Mouse (Mus musculus) kidney, postnatal 0 days (tissue): ENCODE measurements around the gene Gpx8. TPM values are rescaled to one million over a fixed set of nuclear protein-coding genes. Genes with fewer than 3 reads are reported as not detected.
A peak's percentile ranks its signal among the peaks of the same experiment; 100 is the strongest.

Experiments
- ATAC-seq: fragments of 200-750 bp; cut with Nextera tagmentation; replicated peaks from 2 replicates; pipeline ENCODE4 v1.8.0; 2017; ENCODE audit warnings: low read depth, moderate number of reproducible peaks, moderate TSS enrichment, moderate library complexity; ENCODE audit not compliant: low FRiP score
- DNase-seq: peaks from one replicate; pipeline ENCODE4 v3.0.0-alpha.2; 2016; ENCODE audit warnings: low spot score
- H3K27ac ChIP-seq: fragments of 300-500 bp; sonication (generic); 2 replicates; pipeline ENCODE4 v1.5.1; 2014; ENCODE audit warnings: mild to moderate bottlenecking
- H3K27me3 ChIP-seq: fragments of 300-500 bp; sonication (generic); 2 replicates; pipeline ENCODE4 v1.6.1; 2014; ENCODE audit warnings: low read length, mixed read lengths; ENCODE audit not compliant: insufficient read depth
- H3K36me3 ChIP-seq: fragments of 300-500 bp; sonication (generic); 2 replicates; pipeline ENCODE4 v1.6.1; 2014; ENCODE audit warnings: low read length, mixed read lengths; ENCODE audit not compliant: insufficient read depth
- H3K4me1 ChIP-seq: fragments of 300-500 bp; sonication (generic); replicated peaks from 2 replicates; pipeline ENCODE4 v1.6.1; 2014; ENCODE audit warnings: antibody characterized with exemption, low read length, mixed read lengths; ENCODE audit not compliant: insufficient read depth
- H3K4me2 ChIP-seq: fragments of 300-500 bp; sonication (generic); 2 replicates; pipeline ENCODE4 v1.6.1; 2014; ENCODE audit warnings: mild to moderate bottlenecking, low read length, moderate library complexity, mixed read lengths
- H3K4me3 ChIP-seq: fragments of 300-500 bp; sonication (generic); replicated peaks from 2 replicates; pipeline ENCODE4 v1.5.1; 2014; ENCODE audit warnings: low read depth, low read length
- H3K9ac ChIP-seq: fragments of 300-500 bp; sonication (generic); 2 replicates; pipeline ENCODE4 v1.6.1; 2014; ENCODE audit warnings: low read depth, low read length
- H3K9me3 ChIP-seq: fragments of 300-500 bp; sonication (generic); replicated peaks from 2 replicates; pipeline ENCODE4 v1.6.1; 2016; ENCODE audit warnings: low read length, inconsistent platforms, mixed read lengths
- CTCF ChIP-seq: IDR thresholded peaks from 2 replicates; pipeline ENCODE4 v1.5.1; 2016; ENCODE audit warnings: antibody characterized with exemption, low read depth, mild to moderate bottlenecking, moderate library complexity
- WGBS: fragments of 180-500 bp; shearing (Covaris S2); extraction: QIAGEN DNeasy Blood & Tissue Kit; methylation state at CpG from one replicate; pipeline ENCODE4 v1.1.7; 2014; 5-methylcytosine and 5-hydroxymethylcytosine counted together
- polyA plus RNA-seq: library from polyadenylated mRNA; unstranded; fragments of >200 nt; fragmentation: Nextera tagmentation; extraction: Ambion mirVana; gene quantifications from 2 replicates; pipeline ENCODE4 v1.2.1, GENCODE M21; 2015

Gpx8 gene
- 153 and 165 TPM in 2 replicates for polyA plus RNA-seq

DNA sequence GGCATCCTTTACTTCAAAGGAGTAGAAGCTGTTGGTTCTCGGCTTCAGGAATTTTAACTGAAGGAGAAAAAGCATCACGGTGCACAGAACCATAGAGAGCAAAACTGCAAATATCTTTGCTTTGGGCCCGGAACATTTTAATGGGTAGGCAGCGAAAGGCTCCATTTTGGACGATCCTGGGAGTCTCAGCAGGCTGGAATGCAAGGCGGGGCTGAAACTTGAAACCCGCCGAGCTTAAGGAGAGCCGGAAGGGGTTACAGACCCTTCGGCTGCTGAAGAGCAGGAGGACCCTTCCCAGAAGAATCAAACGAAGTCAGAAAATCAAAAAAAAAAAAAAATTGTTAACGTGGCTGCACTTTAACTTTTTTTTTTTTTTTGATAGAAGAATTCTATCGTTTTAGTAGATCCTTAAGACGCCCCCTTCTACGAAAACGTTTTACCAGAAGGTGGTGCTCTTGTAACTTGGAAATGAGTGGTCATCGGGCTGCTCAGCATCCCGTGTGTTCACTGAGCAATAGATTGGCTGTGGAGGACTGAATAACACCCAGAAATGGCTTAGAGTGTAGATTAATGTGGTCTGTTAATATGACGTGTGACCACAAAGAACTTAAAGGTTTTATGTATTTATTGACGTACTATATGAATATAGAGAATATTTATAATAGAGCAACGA, at the start of gene Gpx8:
TSS of gene Gpx8 (minus strand) at position 200 of the 673 bp plus-strand sequence.
- ATAC-seq (peak; percentile 87), DNase-seq (peak; percentile 93)

GRCm38 (mm10) chr13:113094618-113095017, 48.4 kb upstream of the Gpx8 start:
- no peak for TF ChIP-seq CTCF
- ATAC-seq = no peak
- H3K36me3 ChIP-seq = no peaks in the 10 kb centered on the region
- 54% methylated on average over 1 of the region's 1 CpGs for WGBS
- no peak overlapping the region for H3K9ac ChIP-seq
- H3K4me2 ChIP-seq = no peak overlapping the region
- H3K4me1 ChIP-seq = no peaks in the 10 kb centered on the region
- H3K27ac ChIP-seq = no peak overlapping the region
- no peak overlapping the region for H3K4me3 ChIP-seq
- no peaks in the 10 kb centered on the region for H3K27me3 ChIP-seq
- no peaks in the 10 kb centered on the region for H3K9me3 ChIP-seq
- DNase-seq = no peak

More for the DNA sequence above, at the start of gene Gpx8:
- Histone ChIP-seq H3K9me3 (no peaks in the 10 kb centered on the region), H3K4me2 (peak within 1 kb of the TSS; percentile 61), H3K27ac (peak within 1 kb of the TSS; percentile 83), H3K4me3 (peak within 1 kb of the TSS; percentile 58), H3K9ac (peak within 1 kb of the TSS; percentile 67), H3K4me1 (peaks cover 2% of the 10 kb centered on the region; the same call in 1 of the 2 replicates), H3K27me3 (no peaks in the 10 kb centered on the region), H3K36me3 (peaks cover 7% of the 10 kb centered on the region)
- peak; percentile 71 for TF ChIP-seq CTCF
- 5% methylated on average over 21 of the region's 21 CpGs for WGBS

DNA sequence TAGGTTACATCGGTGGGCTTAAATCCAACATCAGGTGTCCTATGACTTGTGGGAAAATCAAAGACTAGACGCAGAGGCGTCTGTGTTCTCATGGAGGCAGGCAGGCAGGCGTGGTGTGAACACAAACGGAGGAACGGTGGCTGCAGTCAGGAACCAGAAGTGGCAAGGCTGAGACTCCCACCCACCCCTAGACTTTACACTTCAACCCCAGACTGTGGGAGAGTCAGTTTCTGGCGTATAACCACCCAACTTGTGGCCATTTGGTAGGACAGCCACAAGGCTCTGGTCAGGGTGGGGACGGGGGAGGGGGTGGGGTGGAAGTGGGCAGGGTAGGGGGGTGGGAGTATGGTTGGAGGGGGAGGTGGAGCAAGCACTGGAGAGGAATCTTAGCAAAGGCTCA, 44.3 kb upstream of the Gpx8 start:
- DNase-seq (no peak), ATAC-seq (no peak)
- no peak overlapping the region for H3K27ac ChIP-seq
- H3K36me3 ChIP-seq = no peaks in the 10 kb centered on the region
- no peaks in the 10 kb centered on the region for H3K9me3 ChIP-seq
- no peak overlapping the region for H3K4me3 ChIP-seq
- no peak for TF ChIP-seq CTCF
- no peaks in the 10 kb centered on the region for H3K4me1 ChIP-seq
- H3K27me3 ChIP-seq = no peaks in the 10 kb centered on the region
- no peak overlapping the region for H3K4me2 ChIP-seq
- WGBS = 27% methylated on average over 8 of the region's 8 CpGs
- H3K9ac ChIP-seq = no peak overlapping the region

DNA sequence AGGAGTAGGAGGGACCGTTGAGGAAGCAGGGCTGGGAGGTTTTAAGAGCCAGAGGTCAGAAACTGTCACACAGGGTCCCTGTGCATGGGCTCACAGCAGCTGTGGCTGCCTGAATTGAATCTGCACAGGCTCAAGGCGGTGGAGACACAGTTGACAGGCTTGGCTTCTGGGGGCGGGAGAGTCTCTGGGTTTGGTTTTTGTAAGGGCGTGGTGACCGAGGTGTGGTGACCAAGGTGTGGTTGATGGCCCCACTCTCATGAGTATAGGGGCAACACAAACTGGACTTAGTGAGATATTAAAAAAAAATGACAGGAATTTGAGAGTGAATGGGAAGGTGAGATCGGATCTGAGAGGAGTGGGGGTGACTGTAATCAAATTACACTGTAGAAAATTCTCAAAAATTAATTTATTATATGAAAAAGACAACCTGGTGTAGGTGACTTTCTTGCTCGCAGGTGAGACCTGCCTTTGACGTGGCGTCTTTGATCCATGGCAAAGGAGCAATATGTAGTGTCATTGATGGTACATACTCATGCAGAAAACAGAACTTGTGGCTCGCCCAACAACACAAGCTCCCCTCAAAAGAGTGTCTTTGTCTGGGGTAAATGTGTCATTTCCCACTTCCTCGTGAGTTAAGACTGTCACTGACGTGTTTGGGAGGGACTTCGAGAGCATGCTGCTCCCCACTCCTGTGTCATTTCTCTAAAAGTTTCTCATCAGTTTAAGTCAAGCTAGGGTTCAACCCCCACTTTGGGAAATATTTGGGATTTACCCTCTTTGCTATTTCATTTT, 41.2 kb upstream of the Gpx8 start:
- no peak for ATAC-seq
- Histone ChIP-seq H3K4me2 (no peak overlapping the region), H3K27me3 (no peaks in the 10 kb centered on the region), H3K27ac (no peak overlapping the region), H3K36me3 (no peaks in the 10 kb centered on the region), H3K4me1 (no peaks in the 10 kb centered on the region), H3K9me3 (no peaks in the 10 kb centered on the region), H3K9ac (no peak overlapping the region), H3K4me3 (no peak overlapping the region)
- WGBS = 82% methylated on average over 13 of the region's 13 CpGs
- no peak for DNase-seq
- no peak for TF ChIP-seq CTCF

GRCm38 (mm10) chr13:113084732-113085131, 38.5 kb upstream of the Gpx8 start:
- WGBS = 78% methylated on average over 5 of the region's 5 CpGs
- ATAC-seq = no peak

GRCm38 (mm10) chr13:113082101-113082500, 35.9 kb upstream of the Gpx8 start:
- WGBS = 88% methylated on average over 1 of the region's 1 CpGs
- Histone ChIP-seq H3K4me1 (no peaks in the 10 kb centered on the region), H3K27me3 (no peaks in the 10 kb centered on the region), H3K9me3 (no peaks in the 10 kb centered on the region), H3K36me3 (no peaks in the 10 kb centered on the region), H3K9ac (no peak overlapping the region), H3K4me3 (no peak overlapping the region), H3K4me2 (no peak overlapping the region), H3K27ac (no peak overlapping the region)
- DNase-seq (no peak), ATAC-seq (no peak)
- no peak for TF ChIP-seq CTCF

More at GRCm38 (mm10) chr13:113084732-113085131, 38.5 kb upstream of the Gpx8 start:
- no peak for DNase-seq
- Histone ChIP-seq H3K27ac (no peak overlapping the region), H3K9ac (no peak overlapping the region), H3K4me3 (no peak overlapping the region), H3K4me2 (no peak overlapping the region), H3K36me3 (no peaks in the 10 kb centered on the region), H3K9me3 (no peaks in the 10 kb centered on the region), H3K4me1 (no peaks in the 10 kb centered on the region), H3K27me3 (no peaks in the 10 kb centered on the region)
- TF ChIP-seq CTCF = no peak
